Mouse (Mus musculus): ENCODE results near the gene Slc25a36.

Slc25a36 gene

GRCm38 (mm10) chr9:97110571-97111390 lies at the start of gene Slc25a36:
Gene Slc25a36 (minus strand): TSS chr9:97111157.
- DNase-seq (ENCODE audit: low read depth, low spot score) = peak; percentile 83

GRCm38 (mm10) chr9:97158412-97158811 lies 47.5 kb upstream of the Slc25a36 start:
- DNase-seq (ENCODE audit: low read depth, low spot score) = no peak

- no peak for DNase-seq (ENCODE audit: low read depth, low spot score)
Measured at GRCm38 (mm10) chr9:97155981-97156380, 45.0 kb upstream of the Slc25a36 start.

- no peak for DNase-seq (ENCODE audit: low read depth, low spot score)
Measured at GRCm38 (mm10) chr9:97154956-97155355, 44.0 kb upstream of the Slc25a36 start.

GRCm38 (mm10) chr9:97153006-97153405 lies 42.0 kb upstream of the Slc25a36 start:
- DNase-seq (ENCODE audit: low read depth, low spot score) = no peak

DNA sequence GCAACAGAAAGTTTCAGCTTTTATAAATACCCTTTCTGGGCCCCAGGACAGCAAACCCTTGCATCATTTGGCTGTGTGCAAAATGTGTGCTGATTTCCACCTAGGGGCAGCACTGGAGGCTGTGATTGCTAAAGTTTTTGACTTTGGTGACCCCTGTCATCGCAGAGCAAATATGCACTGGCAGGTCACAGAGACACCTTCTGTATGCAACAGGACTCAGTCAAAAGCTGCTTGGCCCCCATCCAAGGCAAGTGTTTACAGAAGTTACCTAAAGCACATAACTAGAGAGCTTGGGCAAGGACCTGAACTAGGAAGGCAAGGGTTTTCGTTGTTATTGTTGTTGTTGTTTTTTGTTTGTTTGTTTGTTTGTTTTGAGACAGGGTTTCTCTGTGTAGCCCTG lies 36.3 kb upstream of the Slc25a36 start:
- DNase-seq (ENCODE audit: low read depth, low spot score) = no peak

DNA sequence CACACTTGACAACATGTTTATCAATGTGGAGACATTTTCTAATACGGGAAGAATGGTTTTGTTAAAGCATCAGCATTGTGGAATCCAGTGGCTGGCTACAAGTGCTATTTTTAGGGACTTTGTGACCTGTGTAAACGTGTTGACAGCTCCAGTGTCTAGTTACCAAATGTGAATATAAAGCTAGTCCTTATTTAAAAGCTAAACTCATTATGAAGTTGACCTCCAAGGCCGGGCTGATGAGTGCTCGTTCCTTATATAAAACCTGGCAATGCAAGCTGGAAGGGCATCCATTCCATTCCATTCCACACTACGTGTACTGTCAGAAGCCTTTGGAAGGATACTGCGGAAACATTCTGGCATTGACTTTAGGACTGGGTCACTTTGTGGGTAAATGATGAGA lies 34.4 kb upstream of the Slc25a36 start:
- no peak for DNase-seq (ENCODE audit: low read depth, low spot score)

DNA sequence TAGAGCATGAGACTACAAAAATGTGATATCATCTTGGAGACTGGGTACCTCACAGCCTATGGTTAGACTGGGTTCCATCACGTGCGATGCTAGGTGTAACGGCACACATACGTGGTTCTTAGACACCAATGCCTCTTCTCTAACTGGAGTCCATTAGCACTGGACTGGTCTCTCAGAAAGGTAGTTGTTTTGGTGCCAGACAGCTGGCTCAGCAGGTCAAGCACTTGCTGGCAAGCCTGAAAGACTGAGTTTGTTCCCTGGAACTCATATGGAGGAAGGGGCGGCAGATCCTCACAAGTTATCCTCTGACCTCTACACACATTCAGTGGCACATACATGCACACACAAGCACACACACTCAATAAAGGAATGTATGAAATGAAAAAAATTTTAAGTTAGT lies 32.5 kb upstream of the Slc25a36 start:
- no peak for DNase-seq (ENCODE audit: low read depth, low spot score)

GRCm38 (mm10) chr9:97142558-97142957 lies 31.6 kb upstream of the Slc25a36 start:
- no peak for DNase-seq (ENCODE audit: low read depth, low spot score)

GRCm38 (mm10) chr9:97141723-97142122 lies 30.8 kb upstream of the Slc25a36 start:
- no peak for DNase-seq (ENCODE audit: low read depth, low spot score)

GRCm38 (mm10) chr9:97140145-97140932 lies 29.4 kb upstream of the Slc25a36 start:
- no peak for DNase-seq (ENCODE audit: low read depth, low spot score)

DNA sequence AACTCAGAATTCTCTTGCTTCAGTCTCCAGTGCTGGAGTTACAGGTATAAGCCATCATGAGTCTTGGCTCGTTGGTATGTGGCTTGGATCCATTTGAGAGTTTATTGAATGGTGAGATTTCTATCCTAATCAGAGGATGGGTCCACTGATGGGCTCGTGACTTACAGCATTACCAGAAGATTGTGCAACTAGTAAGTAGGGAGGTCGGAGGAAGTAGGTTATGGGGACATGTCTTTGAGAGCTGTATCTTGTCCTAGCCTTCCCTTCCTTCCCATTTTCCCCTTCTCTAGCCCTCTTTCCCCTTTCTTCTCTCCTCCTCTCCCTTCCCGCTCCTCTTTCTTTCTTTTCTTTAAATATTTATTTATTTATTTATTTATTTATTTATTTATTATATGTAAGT lies 26.7 kb upstream of the Slc25a36 start:
- DNase-seq (ENCODE audit: low read depth, low spot score) = no peak

- no peak for DNase-seq (ENCODE audit: low read depth, low spot score)
Measured at GRCm38 (mm10) chr9:97137116-97137515, 26.2 kb upstream of the Slc25a36 start.

DNA sequence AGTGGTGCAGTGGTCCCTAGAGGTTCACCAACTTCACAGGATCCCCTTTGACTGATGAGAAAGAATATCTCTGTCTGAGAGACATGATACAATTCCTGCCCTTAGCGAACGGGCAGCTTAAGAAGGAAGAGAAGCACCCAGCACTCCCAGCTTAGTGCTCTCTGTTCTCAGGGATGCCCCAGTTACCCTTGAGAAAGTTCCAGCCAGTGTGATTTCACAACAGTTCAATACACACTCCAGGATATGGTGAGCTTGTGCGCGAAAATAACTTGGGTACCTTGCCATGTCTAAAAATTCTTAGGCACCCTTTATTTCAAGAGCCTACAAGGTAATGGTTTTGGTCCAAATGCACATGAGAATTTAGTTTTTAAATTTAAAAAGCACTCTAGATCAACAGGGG lies 24.9 kb upstream of the Slc25a36 start:
- DNase-seq (ENCODE audit: low read depth, low spot score) = no peak

DNA sequence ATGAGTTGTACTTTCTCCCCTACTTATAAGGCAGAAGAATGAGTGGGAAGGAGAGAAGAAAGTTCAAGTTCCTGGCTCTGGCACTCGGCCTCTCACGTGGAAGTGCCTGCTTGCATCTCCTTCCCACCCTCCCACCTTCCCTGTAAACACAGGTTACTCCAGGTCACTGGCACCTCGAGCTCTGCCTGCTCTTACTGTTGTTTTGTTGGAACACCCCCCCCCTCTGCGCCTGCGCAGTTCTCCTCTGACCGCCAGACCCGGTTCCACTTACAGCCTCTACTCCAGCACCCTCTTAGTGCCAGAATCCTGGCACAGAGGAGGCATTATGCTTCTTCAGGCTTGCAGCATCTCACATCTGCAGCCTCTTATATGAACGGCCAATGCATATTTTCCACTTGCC lies 22.2 kb upstream of the Slc25a36 start:
- no peak for DNase-seq (ENCODE audit: low read depth, low spot score)

GRCm38 (mm10) chr9:97130001-97130400 lies 19.0 kb upstream of the Slc25a36 start:
- DNase-seq (ENCODE audit: low read depth, low spot score) = no peak

GRCm38 (mm10) chr9:97123934-97124692 lies 13.2 kb upstream of the Slc25a36 start:
- DNase-seq (ENCODE audit: low read depth, low spot score) = no peak

DNA sequence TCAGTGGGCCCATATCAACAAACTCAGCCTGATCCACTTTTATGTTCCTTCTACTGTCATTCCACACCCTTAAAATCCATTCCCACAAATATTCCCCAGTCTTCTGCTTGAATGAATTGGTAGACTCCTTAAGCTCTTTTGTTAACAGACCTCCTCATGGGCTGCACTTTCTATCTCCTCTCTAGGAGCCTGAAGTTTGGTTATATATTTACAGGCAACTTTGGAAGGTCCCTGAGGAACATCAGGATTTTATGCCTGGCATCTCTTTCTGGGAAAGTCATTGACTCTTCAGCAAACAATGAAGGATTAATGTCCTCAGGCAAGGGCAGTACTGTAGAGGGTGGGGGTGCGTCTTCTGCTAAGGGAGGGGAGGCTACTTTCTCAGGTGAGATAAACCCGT lies 10.5 kb upstream of the Slc25a36 start:
- DNase-seq (ENCODE audit: low read depth, low spot score) = no peak

GRCm38 (mm10) chr9:97114271-97114670 lies 3.3 kb upstream of the Slc25a36 start:
- DNase-seq (ENCODE audit: low read depth, low spot score) = no peak

- DNase-seq (ENCODE audit: low read depth, low spot score) = no peak
Measured at GRCm38 (mm10) chr9:97113555-97113929, 2.6 kb upstream of the Slc25a36 start.

- no peak for DNase-seq (ENCODE audit: low read depth, low spot score)
Measured at GRCm38 (mm10) chr9:97112797-97113554, 2.0 kb upstream of the Slc25a36 start.

Measured in retina, adult 2 months (tissue).